Mouse (Mus musculus) midbrain, embryonic 12.5 days (tissue): ENCODE data around the gene Pfn3. TPM values are rescaled to one million over a fixed set of nuclear protein-coding genes. Genes with fewer than 3 reads are reported as not detected.

Source experiments
- ATAC-seq: fragments of 200-750 bp; cut with Nextera tagmentation; 2 replicates; pipeline ENCODE4 v1.8.0; 2017; ENCODE audit warnings: low read depth, moderate TSS enrichment, moderate library complexity; ENCODE audit not compliant: low FRiP score
- H3K27ac ChIP-seq: fragments of 300-500 bp; sonication (generic); replicated peaks from 2 replicates; pipeline ENCODE4 v1.5.1; 2016; ENCODE audit warnings: mild to moderate bottlenecking
- H3K27me3 ChIP-seq: fragments of 300-500 bp; sonication (generic); 2 replicates; pipeline ENCODE4 v1.6.1; 2016; ENCODE audit warnings: mild to moderate bottlenecking
- H3K36me3 ChIP-seq: fragments of 300-500 bp; sonication (generic); 2 replicates; pipeline ENCODE4 v1.6.1; 2016
- H3K4me1 ChIP-seq: fragments of 300-500 bp; sonication (generic); 2 replicates; pipeline ENCODE4 v1.6.1; 2016
- H3K4me2 ChIP-seq: fragments of 300-500 bp; sonication (generic); replicated peaks from 2 replicates; pipeline ENCODE4 v1.6.1; 2016; ENCODE audit warnings: mild to moderate bottlenecking, moderate library complexity
- H3K4me3 ChIP-seq: fragments of 300-500 bp; sonication (generic); 2 replicates; pipeline ENCODE4 v1.5.1; 2016; ENCODE audit warnings: mild to moderate bottlenecking
- H3K9ac ChIP-seq: fragments of 300-500 bp; sonication (generic); replicated peaks from 2 replicates; pipeline ENCODE4 v1.6.1; 2016; ENCODE audit warnings: mild to moderate bottlenecking, moderate library complexity
- H3K9me3 ChIP-seq: fragments of 300-500 bp; sonication (generic); 2 replicates; pipeline ENCODE4 v1.6.1; 2016; ENCODE audit warnings: mild to moderate bottlenecking
- WGBS: fragments of 180-500 bp; shearing (Covaris S2); methylation state at CpG from one replicate; pipeline ENCODE4 v1.1.7; 2016; 5-methylcytosine and 5-hydroxymethylcytosine counted together
- microRNA-seq: library from miRNA; unstranded; fragments of <30 nt; microRNA quantifications from one replicate; pipeline ENCODE4, GENCODE M21; 2017
- polyA plus RNA-seq: library from polyadenylated mRNA; unstranded; fragments of >200 nt; fragmentation: Nextera tagmentation; extraction: Ambion mirVana; gene quantifications from 2 replicates; pipeline ENCODE4 v1.2.1, GENCODE M21; 2016

Gene Pfn3
- polyA plus RNA-seq, 1 experiment from 2014 or later = not detected

GRCm38 (mm10) chr13:55375877-55376276 lies 39.2 kb downstream of the Pfn3 start:
- H3K27me3 ChIP-seq = peaks cover 84% of the 10 kb centered on the region
- 75% methylated on average over 2 of the region's 2 CpGs for WGBS
- H3K36me3 ChIP-seq = no peaks in the 10 kb centered on the region
- H3K4me1 ChIP-seq = no peaks in the 10 kb centered on the region
- no peak overlapping the region for H3K9ac ChIP-seq
- no peak overlapping the region for H3K4me3 ChIP-seq
- no peak for ATAC-seq
- no peak overlapping the region for H3K4me2 ChIP-seq
- H3K27ac ChIP-seq = no peak overlapping the region
- H3K9me3 ChIP-seq = no peaks in the 10 kb centered on the region

GRCm38 (mm10) chr13:55374206-55374924 lies 40.7 kb downstream of the Pfn3 start:
- no peaks in the 10 kb centered on the region for H3K9me3 ChIP-seq
- WGBS = 67% methylated on average over 6 of the region's 6 CpGs

GRCm38 (mm10) chr13:55371740-55372139 lies 43.3 kb downstream of the Pfn3 start:
- Histone ChIP-seq H3K9ac (no peak overlapping the region), H3K4me3 (no peak overlapping the region), H3K27me3 (peaks cover 70% of the 10 kb centered on the region), H3K27ac (no peak overlapping the region), H3K4me1 (no peaks in the 10 kb centered on the region), H3K9me3 (no peaks in the 10 kb centered on the region), H3K36me3 (no peaks in the 10 kb centered on the region), H3K4me2 (no peak overlapping the region)
- no peak for ATAC-seq
- 64% methylated on average over 5 of the region's 5 CpGs for WGBS

More at GRCm38 (mm10) chr13:55374206-55374924, 40.7 kb downstream of the Pfn3 start:
- Histone ChIP-seq H3K9ac (no peak overlapping the region), H3K27ac (no peak overlapping the region), H3K4me3 (no peak overlapping the region), H3K27me3 (peaks cover 83% of the 10 kb centered on the region), H3K4me2 (no peak overlapping the region), H3K36me3 (no peaks in the 10 kb centered on the region), H3K4me1 (no peaks in the 10 kb centered on the region)
- no peak for ATAC-seq

- WGBS = 81% methylated on average over 8 of the region's 8 CpGs
- Histone ChIP-seq H3K4me2 (no peak overlapping the region), H3K9me3 (no peaks in the 10 kb centered on the region), H3K27ac (no peak overlapping the region), H3K4me1 (no peaks in the 10 kb centered on the region), H3K27me3 (peaks cover 67% of the 10 kb centered on the region), H3K4me3 (no peak overlapping the region), H3K9ac (no peak overlapping the region), H3K36me3 (no peaks in the 10 kb centered on the region)
- ATAC-seq = no peak
Measured at GRCm38 (mm10) chr13:55371007-55371681, 43.9 kb downstream of the Pfn3 start.

- Histone ChIP-seq H3K4me3 (no peak overlapping the region), H3K9me3 (no peaks in the 10 kb centered on the region), H3K27ac (no peak overlapping the region), H3K4me2 (no peak overlapping the region), H3K27me3 (peaks cover 62% of the 10 kb centered on the region), H3K4me1 (no peaks in the 10 kb centered on the region), H3K9ac (no peak overlapping the region), H3K36me3 (no peaks in the 10 kb centered on the region)
- ATAC-seq = no peak
- 64% methylated on average over 3 of the region's 3 CpGs for WGBS
Measured at GRCm38 (mm10) chr13:55370234-55370633, 44.8 kb downstream of the Pfn3 start.

- Histone ChIP-seq H3K4me3 (no peak within 1 kb of the TSS), H3K4me1 (no peaks in the 10 kb centered on the region), H3K4me2 (no peak within 1 kb of the TSS), H3K27ac (no peak within 1 kb of the TSS), H3K9me3 (no peaks in the 10 kb centered on the region), H3K36me3 (no peaks in the 10 kb centered on the region), H3K9ac (no peak within 1 kb of the TSS), H3K27me3 (peaks cover 64% of the 10 kb centered on the region)
- no peak for ATAC-seq
- WGBS = 70% methylated on average over 13 of the region's 13 CpGs
Measured at GRCm38 (mm10) chr13:55369531-55370114, 45.4 kb downstream of the Pfn3 start, which contains the start of gene Rgs14. Gene Rgs14, plus strand, starts transcription at chr13:55369732.

- Histone ChIP-seq H3K4me1 (no peaks in the 10 kb centered on the region), H3K9me3 (no peaks in the 10 kb centered on the region), H3K4me3 (no peak overlapping the region), H3K27ac (no peak overlapping the region), H3K27me3 (peaks cover 53% of the 10 kb centered on the region), H3K36me3 (no peaks in the 10 kb centered on the region), H3K9ac (no peak overlapping the region), H3K4me2 (no peak overlapping the region)
- WGBS = 82% methylated on average over 7 of the region's 7 CpGs
- no peak for ATAC-seq
Measured at GRCm38 (mm10) chr13:55368401-55368800, 46.6 kb downstream of the Pfn3 start.

Small RNA genes within 50 kb of the gene (microRNA-seq; reads per million reads assigned to microRNA genes)
- gene Mir6943 = not detected

Other genes with a start within 250 kb of the Pfn3 start
- 81.7 and 83.6 TPM in 2 replicates for gene Nsd1, start 205.4 kb downstream of the Pfn3 start, polyA plus RNA-seq
- 317 and 349 TPM in 2 replicates for gene Prelid1, start 94.7 kb downstream of the Pfn3 start, polyA plus RNA-seq
- gene Rab24, start 93.3 kb downstream of the Pfn3 start, polyA plus RNA-seq = 99.6 and 111 TPM in 2 replicates
- 28.7 and 32.1 TPM in 2 replicates for gene Mxd3, start 85.4 kb downstream of the Pfn3 start, polyA plus RNA-seq
- gene Lman2, start 52.4 kb downstream of the Pfn3 start, polyA plus RNA-seq = 91.8 and 94.7 TPM in 2 replicates
- gene Rgs14, start 45.5 kb downstream of the Pfn3 start, polyA plus RNA-seq = 0.47 and 0.59 TPM in 2 replicates
- 0.06 TPM in 1 of 2 replicates, not detected in the other for gene Slc34a1, start 17.0 kb downstream of the Pfn3 start, polyA plus RNA-seq
- gene F12, start 11.6 kb upstream of the Pfn3 start, polyA plus RNA-seq = not detected in 2 replicates
- 53.1 and 58.5 TPM in 2 replicates for gene Grk6, start 29.8 kb upstream of the Pfn3 start, polyA plus RNA-seq
- 2.0 and 2.3 TPM in 2 replicates for gene Prr7, start 49.0 kb upstream of the Pfn3 start, polyA plus RNA-seq
- gene Dbn1, start 72.9 kb upstream of the Pfn3 start, polyA plus RNA-seq = 558 and 585 TPM in 2 replicates
- gene Pdlim7, start 98.4 kb upstream of the Pfn3 start, polyA plus RNA-seq = 140 and 156 TPM in 2 replicates
- gene Dok3, start 114.1 kb upstream of the Pfn3 start, polyA plus RNA-seq = 2.9 and 4.6 TPM in 2 replicates
- 64.6 and 73.4 TPM in 2 replicates for gene Ddx41, start 121.4 kb upstream of the Pfn3 start, polyA plus RNA-seq
- gene Fam193b, start 155.9 kb upstream of the Pfn3 start, polyA plus RNA-seq = 67.2 and 67.7 TPM in 2 replicates
- gene Tmed9, start 158.5 kb upstream of the Pfn3 start, polyA plus RNA-seq = 105 and 108 TPM in 2 replicates
- 40.4 and 41.9 TPM in 2 replicates for gene B4galt7, start 184.7 kb upstream of the Pfn3 start, polyA plus RNA-seq
- 68.0 and 73.9 TPM in 2 replicates for gene Caml, start 207.8 kb upstream of the Pfn3 start, polyA plus RNA-seq
- gene Ddx46, start 219.8 kb upstream of the Pfn3 start, polyA plus RNA-seq = 41.7 and 43.0 TPM in 2 replicates